Mouse (Mus musculus): ENCODE data around the gene Spz1. TPM values are rescaled to one million over a fixed set of nuclear protein-coding genes. Genes with fewer than 3 reads are reported as not detected.
A peak's percentile ranks its signal among the peaks of the same experiment; 100 is the strongest.

Spz1 gene
- polyA plus RNA-seq, 1 experiment from 2014 or later = not detected

GRCm38 (mm10) chr13:92540997-92541396, 35.0 kb downstream of the Spz1 start:
- 79% methylated on average over 6 of the region's 6 CpGs for WGBS

GRCm38 (mm10) chr13:92539126-92539525, 36.8 kb downstream of the Spz1 start:
- Histone ChIP-seq H3K4me3 (ENCODE audit: low read depth, low read length) (no peak overlapping the region), H3K4me1 (ENCODE audit: control insufficient read depth, insufficient read depth, low read length) (no peaks in the 10 kb centered on the region), H3K36me3 (ENCODE audit: control insufficient read depth, insufficient read depth, low read length) (no peaks in the 10 kb centered on the region), H3K9ac (ENCODE audit: low read length) (no peak overlapping the region), H3K27me3 (ENCODE audit: control insufficient read depth, insufficient read depth, low read length) (no peaks in the 10 kb centered on the region), H3K9me3 (ENCODE audit: control insufficient read depth, low read length) (no peaks in the 10 kb centered on the region), H3K4me2 (no peak overlapping the region), H3K27ac (ENCODE audit: low read depth, low read length) (no peak overlapping the region)
- ATAC-seq (ENCODE audit: low FRiP score) (no peak), DNase-seq (ENCODE audit: low spot score, missing footprints) (no peak)
- 61% methylated on average over 4 of the region's 4 CpGs for WGBS

More at GRCm38 (mm10) chr13:92540997-92541396, 35.0 kb downstream of the Spz1 start:
- Histone ChIP-seq H3K4me1 (ENCODE audit: control insufficient read depth, insufficient read depth, low read length) (no peaks in the 10 kb centered on the region), H3K27me3 (ENCODE audit: control insufficient read depth, insufficient read depth, low read length) (no peaks in the 10 kb centered on the region), H3K9ac (ENCODE audit: low read length) (no peak overlapping the region), H3K27ac (ENCODE audit: low read depth, low read length) (no peak overlapping the region), H3K9me3 (ENCODE audit: control insufficient read depth, low read length) (no peaks in the 10 kb centered on the region), H3K4me2 (no peak overlapping the region), H3K4me3 (ENCODE audit: low read depth, low read length) (no peak overlapping the region), H3K36me3 (ENCODE audit: control insufficient read depth, insufficient read depth, low read length) (no peaks in the 10 kb centered on the region)
- ATAC-seq (ENCODE audit: low FRiP score) (no peak), DNase-seq (ENCODE audit: low spot score, missing footprints) (no peak)

GRCm38 (mm10) chr13:92533801-92534200, 42.2 kb downstream of the Spz1 start:
- Histone ChIP-seq H3K9me3 (ENCODE audit: control insufficient read depth, low read length) (no peaks in the 10 kb centered on the region), H3K4me1 (ENCODE audit: control insufficient read depth, insufficient read depth, low read length) (peaks cover 3% of the 10 kb centered on the region; the same call in 1 of the 2 replicates), H3K4me3 (ENCODE audit: low read depth, low read length) (no peak overlapping the region), H3K36me3 (ENCODE audit: control insufficient read depth, insufficient read depth, low read length) (no peaks in the 10 kb centered on the region), H3K9ac (ENCODE audit: low read length) (no peak overlapping the region), H3K4me2 (no peak overlapping the region), H3K27ac (ENCODE audit: low read depth, low read length) (no peak overlapping the region), H3K27me3 (ENCODE audit: control insufficient read depth, insufficient read depth, low read length) (no peaks in the 10 kb centered on the region)
- 44% methylated on average over 2 of the region's 2 CpGs for WGBS
- ATAC-seq (ENCODE audit: low FRiP score) (no peak), DNase-seq (ENCODE audit: low spot score, missing footprints) (no peak)

GRCm38 (mm10) chr13:92532216-92532615, 43.8 kb downstream of the Spz1 start:
- Histone ChIP-seq H3K4me1 (ENCODE audit: control insufficient read depth, insufficient read depth, low read length) (peaks cover 3% of the 10 kb centered on the region; the same call in 1 of the 2 replicates), H3K4me2 (no peak overlapping the region), H3K36me3 (ENCODE audit: control insufficient read depth, insufficient read depth, low read length) (no peaks in the 10 kb centered on the region), H3K4me3 (ENCODE audit: low read depth, low read length) (no peak overlapping the region), H3K27ac (ENCODE audit: low read depth, low read length) (no peak overlapping the region), H3K27me3 (ENCODE audit: control insufficient read depth, insufficient read depth, low read length) (no peaks in the 10 kb centered on the region), H3K9ac (ENCODE audit: low read length) (no peak overlapping the region), H3K9me3 (ENCODE audit: control insufficient read depth, low read length) (no peaks in the 10 kb centered on the region)
- DNase-seq (ENCODE audit: low spot score, missing footprints) = no peak
- 81% methylated on average over 2 of the region's 2 CpGs for WGBS
- ATAC-seq (ENCODE audit: low FRiP score) = no peak

- Histone ChIP-seq H3K27me3 (ENCODE audit: control insufficient read depth, insufficient read depth, low read length) (no peaks in the 10 kb centered on the region), H3K27ac (ENCODE audit: low read depth, low read length) (peak overlapping the region; percentile 85), H3K9me3 (ENCODE audit: control insufficient read depth, low read length) (no peaks in the 10 kb centered on the region), H3K36me3 (ENCODE audit: control insufficient read depth, insufficient read depth, low read length) (no peaks in the 10 kb centered on the region), H3K9ac (ENCODE audit: low read length) (peak overlapping the region; percentile 76), H3K4me2 (peak overlapping the region; percentile 58), H3K4me1 (ENCODE audit: control insufficient read depth, insufficient read depth, low read length) (peaks cover 3% of the 10 kb centered on the region; the same call in 1 of the 2 replicates), H3K4me3 (ENCODE audit: low read depth, low read length) (peak overlapping the region; percentile 52)
- ATAC-seq (ENCODE audit: low FRiP score) (no peak), DNase-seq (ENCODE audit: low spot score, missing footprints) (no peak)
- 7% methylated on average over 15 of the region's 15 CpGs for WGBS
These were observed 44.7 kb downstream of the Spz1 start for GRCm38 (mm10) chr13:92531237-92531636.

GRCm38 (mm10) chr13:92530721-92531211, 45.2 kb downstream of the Spz1 start, which contains the start of gene Zfyve16:
Gene Zfyve16, minus strand, starts transcription at chr13:92530868.
- ATAC-seq (ENCODE audit: low FRiP score) (peak; percentile 99), DNase-seq (ENCODE audit: low spot score, missing footprints) (peak; percentile 99)
- H3K27me3 ChIP-seq (ENCODE audit: control insufficient read depth, insufficient read depth, low read length) = no peaks in the 10 kb centered on the region
- peaks cover 3% of the 10 kb centered on the region; the same call in 1 of the 2 replicates for H3K4me1 ChIP-seq (ENCODE audit: control insufficient read depth, insufficient read depth, low read length)
- H3K36me3 ChIP-seq (ENCODE audit: control insufficient read depth, insufficient read depth, low read length) = no peaks in the 10 kb centered on the region
- peak within 1 kb of the TSS; percentile 85 for H3K27ac ChIP-seq (ENCODE audit: low read depth, low read length)
- peak within 1 kb of the TSS; percentile 52 for H3K4me3 ChIP-seq (ENCODE audit: low read depth, low read length)
- under 1% methylated on average over 46 of the region's 46 CpGs for WGBS
- peak within 1 kb of the TSS; percentile 58 for H3K4me2 ChIP-seq
- no peaks in the 10 kb centered on the region for H3K9me3 ChIP-seq (ENCODE audit: control insufficient read depth, low read length)
- H3K9ac ChIP-seq (ENCODE audit: low read length) = peak within 1 kb of the TSS; percentile 76

- Histone ChIP-seq H3K4me2 (peak overlapping the region; percentile 58), H3K36me3 (ENCODE audit: control insufficient read depth, insufficient read depth, low read length) (no peaks in the 10 kb centered on the region), H3K9me3 (ENCODE audit: control insufficient read depth, low read length) (no peaks in the 10 kb centered on the region), H3K4me1 (ENCODE audit: control insufficient read depth, insufficient read depth, low read length) (peaks cover 3% of the 10 kb centered on the region; the same call in 1 of the 2 replicates), H3K4me3 (ENCODE audit: low read depth, low read length) (peak overlapping the region; percentile 52), H3K27me3 (ENCODE audit: control insufficient read depth, insufficient read depth, low read length) (no peaks in the 10 kb centered on the region), H3K27ac (ENCODE audit: low read depth, low read length) (peak overlapping the region; percentile 85), H3K9ac (ENCODE audit: low read length) (peak overlapping the region; percentile 76)
- DNase-seq (ENCODE audit: low spot score, missing footprints) (no peak), ATAC-seq (ENCODE audit: low FRiP score) (no peak)
- 4% methylated on average over 47 of the region's 47 CpGs for WGBS
These were observed 45.9 kb downstream of the Spz1 start for GRCm38 (mm10) chr13:92529828-92530720.
